Mouse (Mus musculus) stomach, embryonic 15.5 days (tissue): ENCODE measurements around the gene Gm21987. TPM values are rescaled to one million over a fixed set of nuclear protein-coding genes. Genes with fewer than 3 reads are reported as not detected.

Source experiments
- ATAC-seq: fragments of 200-750 bp; cut with Nextera tagmentation; 2 replicates; pipeline ENCODE4 v1.8.0; 2017; ENCODE audit warnings: low read depth, moderate number of reproducible peaks, moderate TSS enrichment; ENCODE audit not compliant: insufficient read depth, low FRiP score
- H3K27ac ChIP-seq: fragments of 300-500 bp; sonication (generic); 2 replicates; pipeline ENCODE4 v1.5.1; 2015; ENCODE audit warnings: mild to moderate bottlenecking, inconsistent platforms
- H3K27me3 ChIP-seq: fragments of 300-500 bp; sonication (generic); replicated peaks from 2 replicates; pipeline ENCODE4 v1.6.1; 2015; ENCODE audit warnings: inconsistent platforms
- H3K36me3 ChIP-seq: fragments of 300-500 bp; sonication (generic); 2 replicates; pipeline ENCODE4 v1.6.1; 2015; ENCODE audit warnings: inconsistent platforms
- H3K4me1 ChIP-seq: fragments of 300-500 bp; sonication (generic); 2 replicates; pipeline ENCODE4 v1.6.1; 2015; ENCODE audit warnings: inconsistent platforms
- H3K4me2 ChIP-seq: fragments of 300-500 bp; sonication (generic); 2 replicates; pipeline ENCODE4 v1.6.1; 2015; ENCODE audit warnings: mild to moderate bottlenecking, inconsistent platforms
- H3K4me3 ChIP-seq: fragments of 300-500 bp; sonication (generic); replicated peaks from 2 replicates; pipeline ENCODE4 v1.5.1; 2015; ENCODE audit warnings: inconsistent platforms
- H3K9ac ChIP-seq: fragments of 300-500 bp; sonication (generic); 2 replicates; pipeline ENCODE4 v1.6.1; 2015; ENCODE audit warnings: inconsistent platforms
- H3K9me3 ChIP-seq: fragments of 300-500 bp; sonication (generic); 2 replicates; pipeline ENCODE4 v1.6.1; 2016; ENCODE audit warnings: inconsistent platforms
- whole genome bisulfite sequencing: fragments of 180-500 bp; shearing (Covaris S2); methylation state at CpG from one replicate; pipeline ENCODE4 v1.1.7; 2015; 5-methylcytosine and 5-hydroxymethylcytosine counted together
- polyA plus RNA-seq: library from polyadenylated mRNA; unstranded; fragments of >200 nt; fragmentation: Nextera tagmentation; extraction: Ambion mirVana; gene quantifications from 2 replicates; pipeline ENCODE4 v1.2.1, GENCODE M21; 2015

Gm21987 gene
- polyA plus RNA-seq, 1 experiment from 2014 or later: not detected

DNA sequence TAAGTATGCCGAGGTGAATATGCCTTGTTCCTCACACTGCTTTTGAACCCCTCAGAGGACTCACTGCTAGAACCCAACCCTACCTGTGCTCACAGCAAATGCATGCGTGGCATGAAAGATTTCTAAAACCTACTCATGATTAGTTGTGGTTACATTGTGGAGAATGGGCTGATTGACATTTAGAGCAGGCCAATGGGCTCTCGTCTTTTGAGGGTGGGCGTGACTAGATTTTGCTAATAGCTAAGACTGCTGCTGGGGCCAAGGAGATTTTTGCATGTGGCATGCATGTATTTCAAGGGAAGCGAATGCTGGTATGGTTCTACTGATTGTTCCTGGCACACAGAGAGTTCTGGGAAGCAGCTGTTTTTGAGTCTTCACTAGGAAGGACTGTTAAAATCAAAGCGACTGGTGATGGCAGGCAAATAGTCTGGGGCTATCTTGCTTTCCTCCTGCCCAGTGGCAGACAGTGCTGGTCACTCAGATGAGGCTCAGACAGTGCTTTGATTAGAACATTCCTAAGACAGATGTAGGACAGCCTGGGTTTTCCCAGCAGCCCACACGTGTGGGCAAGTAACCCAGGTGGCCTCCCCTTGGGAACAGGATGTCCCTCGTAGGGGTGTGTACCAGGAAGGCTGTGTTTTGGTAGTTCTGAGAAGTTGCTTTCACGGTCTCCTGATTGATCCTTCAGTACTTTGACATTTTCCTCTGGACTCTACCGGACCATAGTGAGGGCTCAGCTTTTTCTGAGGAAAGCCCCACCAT is 27.7 kb downstream of the Gm21987 start:
- WGBS: 76% methylated on average over 10 of the region's 10 CpGs
- H3K4me1 ChIP-seq: peaks cover 5% of the 10 kb centered on the region; the same call in 1 of the 2 replicates
- no peak overlapping the region for H3K4me2 ChIP-seq
- H3K9me3 ChIP-seq: no peaks in the 10 kb centered on the region
- no peaks in the 10 kb centered on the region for H3K36me3 ChIP-seq
- H3K4me3 ChIP-seq: no peak overlapping the region
- H3K27ac ChIP-seq: no peak overlapping the region
- no peaks in the 10 kb centered on the region for H3K27me3 ChIP-seq
- H3K9ac ChIP-seq: no peak overlapping the region
- ATAC-seq: no peak

DNA sequence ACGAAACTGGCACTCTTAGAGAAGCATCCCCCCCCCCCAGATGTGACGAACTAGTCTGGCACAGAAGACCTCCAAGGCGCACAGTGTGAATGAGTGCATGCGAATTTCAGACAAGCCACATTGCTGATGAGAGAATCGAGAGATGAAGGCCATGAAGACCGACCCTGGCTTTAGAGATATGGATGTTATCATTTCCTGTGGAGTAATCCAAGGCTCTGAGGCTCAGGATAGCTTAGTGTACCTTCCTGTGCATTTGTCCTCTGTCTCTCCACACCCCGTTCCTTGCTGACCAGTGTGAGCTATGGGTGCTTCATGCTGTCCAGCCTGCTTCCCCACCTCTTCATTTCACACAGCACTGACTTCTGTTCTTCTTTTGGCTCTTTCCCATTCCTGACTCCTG is 28.3 kb downstream of the Gm21987 start:
- Histone ChIP-seq H3K9me3 (no peaks in the 10 kb centered on the region), H3K27ac (no peak overlapping the region), H3K27me3 (no peaks in the 10 kb centered on the region), H3K9ac (no peak overlapping the region), H3K4me3 (no peak overlapping the region), H3K4me2 (no peak overlapping the region), H3K36me3 (no peaks in the 10 kb centered on the region), H3K4me1 (peaks cover 5% of the 10 kb centered on the region; the same call in 1 of the 2 replicates)
- no peak for ATAC-seq
- 78% methylated on average over 7 of the region's 7 CpGs for WGBS

DNA sequence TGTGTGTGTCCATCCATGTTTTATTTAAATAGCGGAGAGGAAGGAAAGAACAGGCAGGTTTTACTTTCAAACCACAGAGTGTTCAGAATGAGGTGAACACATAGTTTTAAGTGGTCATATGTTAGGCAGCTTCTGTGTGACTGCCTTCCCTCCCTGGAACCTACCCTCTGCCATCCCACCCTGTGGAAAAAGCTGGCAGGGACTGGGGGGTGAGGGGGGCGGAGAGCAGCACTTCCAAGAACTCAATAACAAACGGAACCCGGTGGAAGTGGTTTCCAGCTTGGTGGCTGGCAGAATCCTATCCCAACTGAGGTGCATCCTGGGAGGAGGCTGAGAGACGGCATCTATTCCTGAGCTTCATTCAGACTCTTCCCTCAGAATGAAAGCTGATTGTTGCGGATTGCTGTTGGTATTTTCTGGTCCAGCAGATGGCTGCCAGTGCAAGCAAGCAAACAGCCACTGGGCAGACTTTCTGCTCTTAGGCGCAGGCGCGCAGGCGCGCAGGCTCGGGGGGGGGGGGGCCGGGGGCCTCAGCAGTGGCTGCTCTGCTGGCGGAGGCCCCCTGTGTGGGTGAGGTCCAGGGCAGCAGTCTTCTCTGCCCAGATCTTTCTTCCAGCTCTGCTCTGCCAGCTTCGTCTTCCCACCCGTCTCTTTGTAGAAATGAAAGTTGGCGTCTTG is 29.5 kb downstream of the Gm21987 start:
- H3K27ac ChIP-seq: peak overlapping the region; percentile 61; the same call in 1 of the 2 replicates
- peak overlapping the region; percentile 54 for H3K4me2 ChIP-seq
- no peak overlapping the region; the same call in 1 of the 2 replicates for H3K9ac ChIP-seq

DNA sequence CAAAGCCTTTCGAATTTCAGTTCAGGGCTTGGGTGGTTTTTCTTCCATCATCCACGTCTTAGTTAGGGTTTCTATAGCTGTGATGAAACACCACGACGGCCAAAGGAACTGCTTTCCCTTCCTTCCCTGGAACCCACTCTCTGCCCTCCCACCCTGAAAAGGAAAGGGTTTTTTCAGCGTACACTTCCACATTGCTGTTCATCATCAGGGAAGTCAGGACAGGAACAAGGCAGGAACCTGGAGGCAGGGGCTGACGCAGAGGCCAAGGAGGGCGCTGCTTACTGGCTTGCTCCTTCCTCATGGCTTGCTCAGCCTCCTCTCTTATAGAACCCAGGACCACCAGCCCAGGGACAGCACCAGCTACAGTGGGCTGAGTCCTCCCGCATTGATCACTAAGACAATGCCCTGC is 30.0 kb downstream of the Gm21987 start:
- no peaks in the 10 kb centered on the region for H3K9me3 ChIP-seq
- H3K4me2 ChIP-seq: peak overlapping the region; percentile 54
- H3K36me3 ChIP-seq: no peaks in the 10 kb centered on the region
- WGBS: 50% methylated on average over 8 of the region's 8 CpGs
- peak overlapping the region; percentile 61; the same call in 1 of the 2 replicates for H3K27ac ChIP-seq
- no peak overlapping the region; the same call in 1 of the 2 replicates for H3K9ac ChIP-seq
- H3K27me3 ChIP-seq: no peaks in the 10 kb centered on the region
- peak overlapping the region; percentile 36 for H3K4me3 ChIP-seq
- ATAC-seq: no peak
- H3K4me1 ChIP-seq: peaks cover 5% of the 10 kb centered on the region; the same call in 1 of the 2 replicates

More for the DNA sequence above, 29.5 kb downstream of the Gm21987 start:
- H3K9me3 ChIP-seq: no peaks in the 10 kb centered on the region
- peak overlapping the region; percentile 36 for H3K4me3 ChIP-seq
- ATAC-seq: no peak
- no peaks in the 10 kb centered on the region for H3K27me3 ChIP-seq
- 33% methylated on average over 16 of the region's 17 CpGs for WGBS
- H3K4me1 ChIP-seq: peaks cover 5% of the 10 kb centered on the region; the same call in 1 of the 2 replicates
- no peaks in the 10 kb centered on the region for H3K36me3 ChIP-seq

DNA sequence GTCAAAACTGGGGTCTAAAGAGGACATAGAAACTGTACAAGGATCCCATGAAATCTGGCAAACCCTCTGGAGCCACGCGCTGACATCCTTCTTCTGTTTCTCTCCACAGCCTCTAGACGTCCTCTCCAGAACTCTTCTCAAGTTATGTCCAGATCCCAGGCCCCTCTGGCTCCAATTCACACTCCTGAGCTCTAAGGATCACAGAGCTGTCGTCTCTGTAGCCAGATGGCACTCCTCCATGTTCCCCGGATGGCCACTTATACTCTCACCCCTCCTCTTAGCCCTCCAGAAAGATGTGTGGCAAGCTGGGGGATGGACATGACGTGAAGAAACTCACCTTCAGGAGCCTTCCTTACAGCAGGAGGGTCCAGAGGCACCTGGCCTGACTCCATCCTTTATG is 30.7 kb downstream of the Gm21987 start:
- WGBS: 80% methylated on average over 6 of the region's 6 CpGs
- Histone ChIP-seq H3K4me2 (no peak overlapping the region), H3K9me3 (no peaks in the 10 kb centered on the region), H3K4me3 (no peak overlapping the region), H3K9ac (no peak overlapping the region), H3K4me1 (peaks cover 5% of the 10 kb centered on the region; the same call in 1 of the 2 replicates), H3K36me3 (no peaks in the 10 kb centered on the region), H3K27me3 (no peaks in the 10 kb centered on the region), H3K27ac (no peak overlapping the region)
- no peak for ATAC-seq

DNA sequence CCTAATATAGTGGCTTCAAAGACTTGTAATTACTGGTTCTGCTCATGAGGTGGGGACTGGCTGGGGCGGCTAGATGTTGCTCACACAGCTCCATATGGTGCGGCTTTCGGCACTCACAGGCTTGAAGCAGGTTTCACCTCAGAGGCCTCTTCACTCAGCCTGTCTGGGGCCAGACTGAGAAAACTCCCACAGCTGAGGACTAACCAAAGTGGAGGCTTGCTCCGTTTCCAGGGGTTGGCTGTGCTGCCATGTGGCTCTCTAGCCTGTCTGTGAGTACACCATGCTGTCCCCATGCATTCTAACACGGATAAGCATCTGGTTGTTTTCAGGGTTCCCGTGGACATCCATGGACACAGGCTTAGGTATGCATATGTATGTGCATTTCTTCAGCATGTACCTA is 31.8 kb downstream of the Gm21987 start:
- H3K9me3 ChIP-seq: no peaks in the 10 kb centered on the region
- H3K27me3 ChIP-seq: no peaks in the 10 kb centered on the region
- no peak overlapping the region for H3K4me3 ChIP-seq
- no peak overlapping the region for H3K27ac ChIP-seq
- no peak overlapping the region for H3K9ac ChIP-seq
- H3K4me1 ChIP-seq: peaks cover 5% of the 10 kb centered on the region; the same call in 1 of the 2 replicates
- WGBS: 83% methylated on average over 6 of the region's 6 CpGs
- H3K36me3 ChIP-seq: no peaks in the 10 kb centered on the region
- H3K4me2 ChIP-seq: no peak overlapping the region
- ATAC-seq: no peak

DNA sequence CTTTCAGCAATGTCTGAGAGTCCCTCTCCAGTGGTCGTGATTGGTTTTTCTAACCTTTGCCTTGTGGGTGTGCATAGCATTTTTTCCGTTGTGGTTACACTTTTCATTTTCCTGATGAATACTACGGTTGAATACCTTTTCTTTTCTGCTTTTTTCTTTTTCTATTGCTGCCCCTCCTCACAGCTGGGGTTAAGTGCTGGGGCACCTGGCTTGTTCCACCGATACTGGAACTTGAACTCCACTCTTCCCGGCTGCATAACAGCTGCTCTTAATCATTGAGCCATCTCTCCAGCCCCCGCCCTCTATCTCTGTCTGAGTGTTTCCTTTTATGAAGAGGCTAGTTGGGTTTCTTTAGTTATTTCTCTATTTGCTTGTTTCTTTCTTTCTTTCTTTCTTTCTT is 32.2 kb downstream of the Gm21987 start:
- H3K9me3 ChIP-seq: no peaks in the 10 kb centered on the region
- no peak overlapping the region for H3K27ac ChIP-seq
- peaks cover 5% of the 10 kb centered on the region; the same call in 1 of the 2 replicates for H3K4me1 ChIP-seq
- H3K4me3 ChIP-seq: no peak overlapping the region
- no peak for ATAC-seq
- 30% methylated on average over 6 of the region's 6 CpGs for WGBS
- no peak overlapping the region for H3K4me2 ChIP-seq
- H3K27me3 ChIP-seq: no peaks in the 10 kb centered on the region
- no peak overlapping the region for H3K9ac ChIP-seq
- H3K36me3 ChIP-seq: no peaks in the 10 kb centered on the region

DNA sequence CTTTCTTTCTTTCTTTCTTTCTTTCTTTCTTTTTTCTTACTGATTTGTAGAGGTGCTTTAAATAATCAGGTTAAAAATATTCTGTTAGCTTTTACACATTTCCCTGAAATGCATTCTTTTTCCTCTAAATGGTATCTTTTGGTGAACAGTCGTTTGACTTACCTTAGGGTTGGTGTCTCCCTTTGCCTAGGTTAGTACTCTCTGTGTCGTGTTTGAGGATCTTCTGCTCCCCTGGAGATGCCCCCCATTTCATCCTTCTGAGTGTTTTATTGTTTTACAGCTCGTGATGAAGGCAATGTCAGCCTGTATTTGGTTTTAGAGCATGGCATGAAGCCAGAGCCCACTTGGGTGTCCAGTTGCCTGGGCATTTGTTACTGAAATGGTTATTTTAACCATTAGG is 32.7 kb downstream of the Gm21987 start:
- 38% methylated on average over 3 of the region's 3 CpGs for WGBS
- ATAC-seq: no peak

DNA sequence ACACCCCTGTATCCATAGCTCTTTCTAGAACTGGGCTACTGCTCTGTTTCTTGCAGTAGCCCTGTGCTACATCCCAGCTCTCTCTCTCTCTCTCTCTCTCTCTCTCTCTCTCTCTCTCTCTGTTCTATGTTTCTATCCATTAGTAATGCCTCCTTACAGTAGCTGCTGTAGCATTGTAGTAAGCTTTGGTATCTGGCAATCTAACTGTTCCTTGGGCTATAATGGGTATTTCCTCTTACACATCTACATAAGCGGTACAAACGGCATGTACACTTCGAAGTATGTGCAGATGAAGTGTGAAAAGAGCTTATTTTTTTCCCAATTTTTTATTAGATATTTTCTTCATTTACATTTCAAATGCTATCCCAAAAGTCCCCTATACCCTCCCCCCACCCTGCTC is 33.1 kb downstream of the Gm21987 start:
- Histone ChIP-seq H3K4me3 (no peak overlapping the region), H3K4me2 (no peak overlapping the region), H3K27me3 (no peaks in the 10 kb centered on the region), H3K4me1 (peaks cover 5% of the 10 kb centered on the region; the same call in 1 of the 2 replicates), H3K9me3 (no peaks in the 10 kb centered on the region), H3K27ac (no peak overlapping the region), H3K36me3 (no peaks in the 10 kb centered on the region), H3K9ac (no peak overlapping the region)
- WGBS: 86% methylated on average over 3 of the region's 3 CpGs
- ATAC-seq: no peak

More for the DNA sequence above, 32.7 kb downstream of the Gm21987 start:
- H3K9ac ChIP-seq: no peak overlapping the region
- H3K4me2 ChIP-seq: no peak overlapping the region
- no peak overlapping the region for H3K4me3 ChIP-seq
- peaks cover 5% of the 10 kb centered on the region; the same call in 1 of the 2 replicates for H3K4me1 ChIP-seq
- no peak overlapping the region for H3K27ac ChIP-seq
- no peaks in the 10 kb centered on the region for H3K27me3 ChIP-seq
- H3K36me3 ChIP-seq: no peaks in the 10 kb centered on the region
- H3K9me3 ChIP-seq: no peaks in the 10 kb centered on the region

DNA sequence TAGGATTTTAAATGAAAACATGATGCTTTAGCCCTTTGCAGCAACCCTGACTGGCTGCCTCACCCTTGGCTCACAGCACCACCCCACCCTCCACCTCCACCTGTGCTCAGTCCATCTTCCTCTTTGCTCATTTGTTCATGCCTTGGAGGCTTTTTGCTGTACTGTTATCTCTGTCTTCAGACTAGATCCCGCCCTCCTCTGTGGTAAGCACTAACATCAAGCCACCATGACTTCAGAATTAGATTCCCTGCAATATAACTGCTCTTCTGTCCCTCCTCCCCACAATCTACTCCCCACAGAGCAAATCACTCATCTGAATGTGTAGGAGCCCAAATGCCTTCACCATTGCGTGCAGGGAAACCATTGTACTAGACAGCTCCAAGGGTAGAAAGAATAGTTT is 36.8 kb downstream of the Gm21987 start:
- Histone ChIP-seq H3K4me3 (no peak overlapping the region), H3K36me3 (no peaks in the 10 kb centered on the region), H3K9me3 (no peaks in the 10 kb centered on the region), H3K27ac (no peak overlapping the region), H3K9ac (no peak overlapping the region), H3K4me1 (no peaks in the 10 kb centered on the region), H3K4me2 (no peak overlapping the region), H3K27me3 (no peaks in the 10 kb centered on the region)
- no peak for ATAC-seq
- WGBS: 75% methylated on average over 2 of the region's 2 CpGs

DNA sequence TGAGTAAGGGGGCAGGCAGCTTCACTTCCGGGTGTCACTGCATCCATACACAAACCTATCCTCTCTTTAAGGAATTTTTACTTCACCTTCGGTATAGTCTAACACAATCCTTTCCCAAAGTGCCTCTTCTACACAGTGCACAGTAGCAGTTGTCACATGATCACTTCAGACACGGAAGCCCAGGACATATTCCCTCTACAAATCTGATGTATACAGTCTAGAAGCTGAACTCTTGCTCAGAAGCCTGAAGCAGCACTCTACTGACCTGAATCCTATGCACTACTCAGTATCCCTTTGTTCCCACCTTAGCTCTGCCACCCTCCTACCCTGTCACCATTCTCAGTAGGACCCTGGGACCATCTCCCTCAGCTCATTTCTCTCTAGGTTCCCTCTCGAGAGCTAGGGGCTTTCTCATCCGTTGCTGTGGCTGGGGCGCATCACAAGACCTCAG is 38.4 kb downstream of the Gm21987 start:
- Histone ChIP-seq H3K4me2 (no peak overlapping the region), H3K9ac (no peak overlapping the region), H3K27me3 (no peaks in the 10 kb centered on the region), H3K36me3 (no peaks in the 10 kb centered on the region), H3K4me1 (no peaks in the 10 kb centered on the region), H3K9me3 (no peaks in the 10 kb centered on the region), H3K27ac (no peak overlapping the region), H3K4me3 (no peak overlapping the region)
- WGBS: 79% methylated on average over 6 of the region's 6 CpGs
- no peak for ATAC-seq

DNA sequence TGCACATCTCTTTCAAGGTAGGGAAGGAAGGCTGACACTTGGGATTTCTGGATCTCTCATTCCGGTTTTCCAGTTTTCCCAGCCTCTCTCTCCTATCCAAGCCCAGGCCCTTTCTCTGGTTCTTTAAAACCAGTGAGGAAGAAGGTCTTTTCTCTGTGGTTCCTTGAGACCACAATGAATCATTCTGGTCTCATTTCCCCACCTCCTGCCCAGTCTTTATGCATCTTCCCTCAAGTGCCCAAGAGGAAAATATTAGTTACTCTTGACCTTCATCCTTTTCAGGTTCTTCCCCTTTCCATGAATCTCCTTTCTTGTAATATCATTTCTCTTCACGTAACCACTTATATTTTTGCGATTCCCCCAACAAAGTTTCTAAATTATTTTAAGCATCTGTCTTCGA is 38.9 kb downstream of the Gm21987 start:
- no peak overlapping the region for H3K9ac ChIP-seq
- H3K4me2 ChIP-seq: no peak overlapping the region
- no peaks in the 10 kb centered on the region for H3K36me3 ChIP-seq
- ATAC-seq: no peak
- no peaks in the 10 kb centered on the region for H3K9me3 ChIP-seq
- H3K4me3 ChIP-seq: no peak overlapping the region
- no peak overlapping the region for H3K27ac ChIP-seq
- WGBS: 91% methylated on average over 4 of the region's 4 CpGs
- no peaks in the 10 kb centered on the region for H3K27me3 ChIP-seq
- no peaks in the 10 kb centered on the region for H3K4me1 ChIP-seq
